Mouse (Mus musculus) cortical plate, adult 2 months (tissue): ENCODE measurements around the gene Ptbp1.

Source experiments
- CTCF ChIP-seq: fragments of 200-500 bp; IDR thresholded peaks from 2 replicates; pipeline ENCODE4 v1.5.1; 2011; ENCODE audit warnings: mild to moderate bottlenecking, control low read depth, low read length; ENCODE audit not compliant: insufficient read depth; ENCODE audit errors: extremely low read depth
- POLR2A ChIP-seq: fragments of 200-500 bp; IDR thresholded peaks from 2 replicates; pipeline ENCODE4 v1.6.1; 2011; ENCODE audit warnings: mild to moderate bottlenecking, low read length, control low read depth; ENCODE audit not compliant: insufficient read depth; ENCODE audit errors: extremely low read depth

DNA sequence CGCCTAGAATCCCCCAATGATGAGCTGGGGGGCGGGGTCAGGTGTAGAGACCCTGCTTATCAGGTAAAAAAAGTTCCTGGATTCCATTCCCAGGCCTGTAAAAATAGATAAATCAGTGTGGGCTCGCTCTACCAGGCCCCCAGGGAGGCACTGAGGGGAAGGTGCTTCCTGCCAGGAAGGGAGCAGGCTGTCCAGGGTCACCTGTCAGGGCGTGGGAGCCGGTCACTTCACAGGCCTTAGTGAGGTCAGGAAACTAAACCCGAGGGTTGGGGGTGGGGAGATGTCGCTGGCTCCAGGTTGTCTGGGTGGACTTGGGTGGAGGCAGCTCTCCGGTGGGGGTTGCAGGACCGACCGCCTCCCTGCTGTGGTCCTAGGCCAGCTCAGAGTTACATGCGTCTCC lies 48.6 kb upstream of the Ptbp1 start:
- TF ChIP-seq CTCF (no peak), POLR2A (no peak)
